Mouse (Mus musculus) heart, postnatal 10 days (tissue): ENCODE measurements around the gene Arhgef2. TPM values are rescaled to one million over a fixed set of nuclear protein-coding genes. Genes with fewer than 3 reads are reported as not detected.
"Not testable (repeated sequence)": the region's sequence is repeated elsewhere in the genome, so short reads cannot be mapped to it uniquely, and the experiment has no call there.

Experiments used
- DNase-seq, 2 experiments: peaks; one replicate each; pipeline ENCODE4 v3.0.0; 2021
- intact Hi-C: fragments of 180-260 bp; cut with DNase I; formaldehyde crosslinking; loops from one replicate; pipeline ENCODE4 v1.15.1; 2025
- total RNA-seq, 2 experiments: library from RNA; stranded (reverse); gene quantifications; 2 replicates each; pipeline ENCODE4 v1.2.3; 2021

Arhgef2 gene
- total RNA-seq = 10 to 100 TPM; 89.5 to 96.3 TPM

- intact Hi-C loops = loop anchor here (2.0 kb wide), 1 partner anchor 27 kb away; no protein-coding TSS in a partner anchor
- DNase-seq = not testable (repeated sequence)
These were observed at the start of gene Arhgef2 for GRCm38 (mm10) chr3:88605666-88606065. Gene Arhgef2 (plus strand): TSS chr3:88605966.

- intact Hi-C loops = no loop called here
These were observed 49.1 kb upstream of the Arhgef2 start for GRCm38 (mm10) chr3:88556616-88557015.

GRCm38 (mm10) chr3:88559596-88559995 is 46.2 kb upstream of the Arhgef2 start:
- intact Hi-C loops = no loop called here
- DNase-seq = no peak

More at GRCm38 (mm10) chr3:88556616-88557015, 49.1 kb upstream of the Arhgef2 start:
- DNase-seq = no peak

- no peak for DNase-seq
- intact Hi-C loops = no loop called here
These were observed 43.8 kb upstream of the Arhgef2 start for GRCm38 (mm10) chr3:88561989-88562388.

- intact Hi-C loops = no loop called here
- no peak for DNase-seq
These were observed 42.3 kb upstream of the Arhgef2 start for GRCm38 (mm10) chr3:88563442-88563841.

GRCm38 (mm10) chr3:88563966-88564365 is 41.8 kb upstream of the Arhgef2 start:
- intact Hi-C loops = no loop called here
- no peak for DNase-seq

GRCm38 (mm10) chr3:88566116-88566515 is 39.6 kb upstream of the Arhgef2 start:
- intact Hi-C loops = no loop called here
- DNase-seq = peak; percentile 49 to 52

- intact Hi-C loops = no loop called here
- DNase-seq = peak in 1 of 2 experiments; percentile 31
These were observed 39.2 kb upstream of the Arhgef2 start for GRCm38 (mm10) chr3:88566536-88567061.

- DNase-seq = no peak
- intact Hi-C loops = no loop called here
These were observed 37.9 kb upstream of the Arhgef2 start for GRCm38 (mm10) chr3:88567892-88568291.

GRCm38 (mm10) chr3:88568615-88569014 is 37.2 kb upstream of the Arhgef2 start:
- intact Hi-C loops = no loop called here
- DNase-seq = no peak

GRCm38 (mm10) chr3:88569093-88569492 is 36.7 kb upstream of the Arhgef2 start:
- intact Hi-C loops = no loop called here
- DNase-seq = no peak

GRCm38 (mm10) chr3:88569694-88570093 is 36.1 kb upstream of the Arhgef2 start:
- intact Hi-C loops = no loop called here

GRCm38 (mm10) chr3:88570341-88570740 is 35.4 kb upstream of the Arhgef2 start:
- intact Hi-C loops = no loop called here
- DNase-seq = no peak

More at GRCm38 (mm10) chr3:88569694-88570093, 36.1 kb upstream of the Arhgef2 start:
- DNase-seq = no peak

- intact Hi-C loops = no loop called here
- no peak for DNase-seq
These were observed 33.9 kb upstream of the Arhgef2 start for GRCm38 (mm10) chr3:88571856-88572255.

GRCm38 (mm10) chr3:88572835-88573234 is 32.9 kb upstream of the Arhgef2 start:
- intact Hi-C loops = no loop called here
- no peak for DNase-seq

GRCm38 (mm10) chr3:88573810-88574209 is 32.0 kb upstream of the Arhgef2 start:
- DNase-seq = no peak

GRCm38 (mm10) chr3:88575540-88575939 is 30.2 kb upstream of the Arhgef2 start, which contains the start of gene Ssr2:
Gene Ssr2 (plus strand): TSS chr3:88575876.
- DNase-seq = no peak
- intact Hi-C loops = no loop called here

More at GRCm38 (mm10) chr3:88573810-88574209, 32.0 kb upstream of the Arhgef2 start:
- intact Hi-C loops = no loop called here

GRCm38 (mm10) chr3:88577846-88578245 is 27.9 kb upstream of the Arhgef2 start:
- intact Hi-C loops, DNase-seq: not testable (repeated sequence)

GRCm38 (mm10) chr3:88578498-88579424 is 27.0 kb upstream of the Arhgef2 start:
- intact Hi-C loops = no loop called here
- no peak for DNase-seq

GRCm38 (mm10) chr3:88579454-88580117 is 26.2 kb upstream of the Arhgef2 start:
- DNase-seq = peak; percentile 86 to 90
- intact Hi-C loops = no loop called here

- intact Hi-C loops = no loop called here
These were observed 20.0 kb upstream of the Arhgef2 start for GRCm38 (mm10) chr3:88585769-88586168.

More at GRCm38 (mm10) chr3:88585769-88586168, 20.0 kb upstream of the Arhgef2 start:
- DNase-seq = no peak
